Mouse (Mus musculus) heart, adult 2 months (tissue): Measurements from ENCODE around the gene Aunip. TPM values are rescaled to one million over a fixed set of nuclear protein-coding genes. Genes with fewer than 3 reads are reported as not detected.

Experiments
- DNase-seq, 2 experiments: peaks; one replicate each; pipeline ENCODE4 v3.0.0; 2021
- H3K27ac ChIP-seq: fragments of 200-600 bp; 2 replicates; pipeline ENCODE4 v1.8.1; 2022
- H3K27me3 ChIP-seq: fragments of 200-500 bp; 2 replicates; pipeline ENCODE4 v1.6.1; 2012; ENCODE audit warnings: mild to moderate bottlenecking, low read length, inconsistent platforms, mixed read lengths; ENCODE audit not compliant: control insufficient read depth, insufficient read depth
- H3K36me3 ChIP-seq: fragments of 200-500 bp; 2 replicates; pipeline ENCODE4 v1.6.1; 2012; ENCODE audit warnings: low read length, inconsistent platforms; ENCODE audit not compliant: control insufficient read depth, insufficient read depth
- H3K4me1 ChIP-seq: fragments of 200-500 bp; 2 replicates; pipeline ENCODE4 v1.6.1; 2011; ENCODE audit warnings: low read length; ENCODE audit not compliant: control insufficient read depth, insufficient read depth
- H3K4me3 ChIP-seq: fragments of 200-600 bp; 2 replicates; pipeline ENCODE4 v1.8.1; 2022
- H3K79me2 ChIP-seq: fragments of 200-500 bp; replicated peaks from 2 replicates; pipeline ENCODE4 v1.6.1; 2012; ENCODE audit warnings: mild to moderate bottlenecking, inconsistent platforms, low read length, moderate library complexity, mixed read lengths; ENCODE audit not compliant: control insufficient read depth, insufficient read depth
- H3K9ac ChIP-seq: fragments of 200-500 bp; 2 replicates; pipeline ENCODE4 v1.6.1; 2012; ENCODE audit warnings: low read depth, mild to moderate bottlenecking, control low read depth, inconsistent platforms, low read length, mixed read lengths
- CTCF ChIP-seq: fragments of 200-600 bp; IDR thresholded peaks from 2 replicates; pipeline ENCODE4 v1.8.1; 2022; ENCODE audit warnings: antibody characterized with exemption, mild to moderate bottlenecking, moderate library complexity
- EP300 ChIP-seq: fragments of 200-500 bp; IDR thresholded peaks from 2 replicates; pipeline ENCODE4 v1.6.1; 2011; ENCODE audit warnings: low read depth, low read length, control low read depth; ENCODE audit not compliant: insufficient read depth
- POLR2A ChIP-seq: fragments of 200-500 bp; IDR thresholded peaks from 2 replicates; pipeline ENCODE4 v1.6.1; 2011; ENCODE audit warnings: mild to moderate bottlenecking, low read depth, low read length, control low read depth; ENCODE audit not compliant: insufficient read depth
- WGBS: fragments of 180-500 bp; shearing (Covaris S2); methylation state at CpG from one replicate; pipeline ENCODE4 v1.1.7; 2018; 5-methylcytosine and 5-hydroxymethylcytosine counted together
- intact Hi-C: fragments of 180-260 bp; cut with DNase I; formaldehyde crosslinking; loops from one replicate; pipeline ENCODE4 v1.15.1; 2025
- polyA plus RNA-seq: library from polyadenylated mRNA; depleted of rRNA; stranded (reverse); fragments of >200 nt; gene quantifications from 2 replicates; pipeline ENCODE4 v1.2.3, GENCODE M21; 2012
- total RNA-seq, 2 experiments: library from RNA; stranded (reverse); gene quantifications; 2 replicates each; pipeline ENCODE4 v1.2.3; 2021

Aunip gene
- total and polyA plus RNA-seq, 3 experiments, result 0.18 TPM; not detected in 1

DNA sequence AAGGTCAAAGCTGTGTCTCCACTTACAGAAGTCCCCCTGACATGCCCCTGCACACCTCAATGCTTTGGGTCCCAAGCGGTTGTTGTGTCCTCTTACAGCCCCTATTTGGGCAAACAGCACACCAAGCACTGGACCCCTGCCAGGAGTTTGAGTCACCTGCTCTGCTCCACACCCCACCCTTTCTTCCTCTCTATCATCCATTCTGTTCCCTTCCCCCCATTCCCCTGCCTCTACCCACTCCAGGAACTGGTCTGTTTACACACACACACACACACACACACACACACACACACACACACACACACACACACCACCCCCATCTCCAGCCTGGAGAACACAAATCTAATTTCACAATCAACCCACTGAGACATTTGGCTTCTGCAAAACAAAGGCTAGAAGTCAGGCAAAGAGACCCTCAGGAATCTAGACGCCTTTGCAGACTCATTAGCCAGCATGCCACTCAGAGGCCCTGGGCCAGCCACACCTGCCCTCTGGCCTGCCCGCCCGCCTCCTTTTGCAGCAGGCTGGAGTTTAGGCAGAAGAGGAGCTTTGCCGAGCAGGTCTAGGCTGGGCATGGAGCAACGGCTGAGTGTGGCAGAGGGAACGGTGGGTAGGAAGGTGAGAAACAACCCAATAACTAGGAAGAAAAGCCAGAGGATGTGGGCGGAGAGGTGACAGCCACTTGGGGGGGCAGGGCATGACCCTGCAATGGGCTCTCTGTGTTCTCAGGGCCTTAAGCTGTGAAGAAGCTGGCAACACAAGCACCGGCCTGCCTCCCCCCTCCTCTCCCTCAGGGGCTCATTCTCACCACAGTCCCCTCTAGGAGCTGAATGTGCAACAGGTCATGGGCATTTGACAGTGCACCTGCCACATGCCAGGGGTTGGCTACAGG lies 36.3 kb downstream of the Aunip start:
- Histone ChIP-seq H3K4me3 (no peak overlapping the region), H3K36me3 (no peaks in the 10 kb centered on the region), H3K9ac (no peak overlapping the region), H3K4me1 (peaks cover 9% of the 10 kb centered on the region), H3K79me2 (no peaks in the 10 kb centered on the region), H3K27ac (no peak overlapping the region), H3K27me3 (no peaks in the 10 kb centered on the region)
- DNase-seq, result no peak
- 72% methylated on average over 9 of the region's 9 CpGs for WGBS
- TF ChIP-seq POLR2A (no peak), EP300 (no peak), CTCF (no peak)
- intact Hi-C loops, result loop anchor here (10.0 kb wide), 1 partner anchor 338 kb away; no protein-coding TSS in a partner anchor

DNA sequence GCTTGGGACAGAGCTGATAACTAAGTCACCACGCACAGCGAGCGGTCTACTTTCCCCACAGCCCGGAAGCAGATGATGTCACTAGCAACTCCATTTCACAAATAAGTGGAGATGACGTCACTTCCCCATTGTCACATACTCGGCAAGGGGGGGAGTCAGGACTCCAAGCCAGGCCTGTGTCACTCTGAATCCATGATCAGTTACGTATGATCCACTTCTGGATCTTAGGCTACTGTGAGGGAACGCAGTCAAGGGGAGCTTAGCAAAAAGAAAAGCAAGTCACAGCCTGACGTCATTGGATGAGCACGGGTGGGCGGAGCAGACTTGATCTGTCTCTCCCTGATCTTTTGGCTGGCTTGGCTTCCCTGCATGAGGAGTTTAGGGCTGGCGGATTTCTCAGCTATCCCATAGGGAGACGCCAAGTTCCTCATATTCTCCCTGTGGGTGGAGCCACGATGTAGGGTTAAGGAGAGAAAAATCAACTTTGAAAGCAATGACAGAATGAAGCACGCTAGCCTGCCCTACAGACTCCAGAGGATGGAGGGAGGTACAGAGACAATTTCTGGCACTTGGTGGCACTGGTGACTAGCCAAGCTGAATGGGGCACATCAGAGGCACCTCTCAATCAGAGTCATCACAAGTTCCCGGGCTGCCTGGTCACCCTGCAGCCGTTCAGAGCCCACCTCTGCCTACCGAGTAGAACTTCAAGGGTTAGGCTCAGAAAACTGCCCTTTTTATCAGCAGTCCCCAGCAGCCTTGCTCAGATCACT lies 37.6 kb downstream of the Aunip start:
- WGBS, result 37% methylated on average over 18 of the region's 18 CpGs
- H3K9ac ChIP-seq, result no peak overlapping the region
- no peak for TF ChIP-seq EP300
- TF ChIP-seq CTCF, result no peak
- TF ChIP-seq POLR2A, result no peak
- intact Hi-C loops, result loop anchor here (10.0 kb wide), 1 partner anchor 336 kb away; no protein-coding TSS in a partner anchor
- H3K27me3 ChIP-seq, result no peaks in the 10 kb centered on the region
- no peaks in the 10 kb centered on the region for H3K36me3 ChIP-seq
- no peak overlapping the region for H3K4me3 ChIP-seq
- DNase-seq, result peak; percentile 41 to 51
- H3K4me1 ChIP-seq, result peaks cover 10% of the 10 kb centered on the region
- H3K27ac ChIP-seq, result no peak overlapping the region
- no peaks in the 10 kb centered on the region for H3K79me2 ChIP-seq

DNA sequence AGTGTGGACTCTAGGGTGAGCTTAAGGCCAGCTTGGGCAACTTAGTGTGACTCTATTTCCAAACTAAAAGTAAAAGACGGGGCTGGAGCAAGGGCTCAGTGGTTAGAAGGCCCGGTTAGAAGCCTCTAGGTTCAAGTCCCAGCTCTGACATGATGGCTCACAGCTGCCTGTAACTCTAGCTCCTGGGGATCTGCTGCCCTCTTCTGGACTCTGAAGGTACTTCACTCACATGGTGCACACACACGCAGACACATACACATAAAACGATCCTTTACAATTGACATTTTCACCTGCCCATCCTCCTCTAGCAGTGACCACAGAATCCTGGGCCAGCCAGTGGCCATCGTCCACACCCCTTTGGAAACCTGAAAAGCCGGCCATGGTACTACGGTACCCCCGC lies 39.1 kb downstream of the Aunip start:
- Histone ChIP-seq H3K9ac (no peak overlapping the region), H3K79me2 (no peaks in the 10 kb centered on the region), H3K36me3 (no peaks in the 10 kb centered on the region), H3K4me1 (peaks cover 10% of the 10 kb centered on the region), H3K4me3 (no peak overlapping the region), H3K27ac (no peak overlapping the region), H3K27me3 (no peaks in the 10 kb centered on the region)
- 97% methylated on average over 8 of the region's 8 CpGs for WGBS
- TF ChIP-seq POLR2A (no peak), EP300 (no peak), CTCF (peak; percentile 49)
- DNase-seq, result no peak
- intact Hi-C loops, result loop anchor here (10.0 kb wide), 1 partner anchor 335 kb away; no protein-coding TSS in a partner anchor

DNA sequence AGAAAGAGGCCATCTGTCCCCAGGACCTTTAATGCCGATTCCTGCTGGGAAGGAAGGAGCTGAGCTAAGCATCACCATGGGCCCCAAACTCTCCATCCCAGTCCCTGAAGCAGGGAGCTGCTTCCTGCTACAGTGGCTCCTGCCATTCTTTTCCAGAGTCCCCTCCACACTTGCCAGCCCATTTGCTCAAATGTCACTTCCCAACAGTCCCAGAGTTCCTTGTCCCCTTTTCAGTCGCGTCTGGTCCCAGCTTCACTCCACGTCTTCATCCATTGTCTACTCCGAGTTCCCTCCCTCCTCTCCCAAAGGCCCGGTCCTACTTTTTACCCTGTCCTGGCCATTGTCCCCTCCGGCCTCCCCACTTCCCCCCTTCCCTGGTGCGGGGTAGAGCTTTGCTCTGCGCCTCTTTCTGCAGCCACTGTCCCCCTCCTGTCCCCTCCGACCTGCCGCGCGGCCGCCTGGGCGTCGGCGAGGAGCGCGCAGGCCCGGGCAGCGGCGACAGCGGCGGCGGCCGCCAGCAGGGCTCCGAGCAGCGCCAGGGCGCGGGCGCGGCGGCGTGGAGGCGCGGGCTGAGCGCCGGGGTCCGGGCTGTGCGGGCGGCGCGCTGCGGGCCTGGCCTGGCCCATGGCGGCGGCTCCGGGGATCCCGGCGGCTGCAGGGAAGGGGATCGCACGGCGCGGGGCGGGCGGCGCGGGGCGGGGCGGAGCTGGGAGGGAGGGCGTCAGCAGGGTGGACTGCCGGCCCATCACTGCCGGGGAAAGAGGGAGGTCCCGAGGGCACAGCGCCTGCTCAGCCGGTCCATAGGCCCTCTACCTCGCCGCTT lies 40.9 kb downstream of the Aunip start, which contains the start of gene Selenon:
Gene Selenon, minus strand, starts transcription at position 673 of the 823 bp plus-strand sequence.
- Histone ChIP-seq H3K9ac (peak within 1 kb of the TSS; percentile 91), H3K4me1 (peaks cover 10% of the 10 kb centered on the region), H3K27ac (peak within 1 kb of the TSS; percentile 65), H3K36me3 (no peaks in the 10 kb centered on the region), H3K27me3 (no peaks in the 10 kb centered on the region), H3K4me3 (peak within 1 kb of the TSS; percentile 67), H3K79me2 (no peaks in the 10 kb centered on the region)
- intact Hi-C loops, result no loop called here
- TF ChIP-seq CTCF (no peak), EP300 (no peak)
- peak; percentile 84 to 85 for DNase-seq
- 3% methylated on average over 62 of the region's 67 CpGs for WGBS

DNA sequence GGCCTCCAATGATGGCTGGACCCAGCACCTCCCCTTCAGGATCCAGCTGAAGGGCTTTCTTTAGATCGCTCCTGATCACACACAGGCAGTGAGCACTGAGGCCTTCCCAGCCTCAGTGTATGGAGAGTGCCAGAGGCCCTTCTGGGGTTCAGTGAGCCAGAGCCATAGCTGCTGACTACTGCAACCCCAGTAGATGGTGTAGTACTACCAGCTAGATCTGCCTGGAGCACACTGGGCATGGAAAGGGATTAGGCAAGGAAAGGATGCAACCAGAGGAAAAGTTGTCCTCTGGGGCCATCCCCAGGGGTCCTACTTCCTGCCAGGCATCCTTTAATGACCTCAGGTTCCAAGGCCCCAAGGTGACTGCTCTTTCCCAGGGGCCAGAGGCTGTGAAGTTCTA lies 42.8 kb downstream of the Aunip start:
- intact Hi-C loops, result no loop called here

More for the DNA sequence above, 42.8 kb downstream of the Aunip start:
- Histone ChIP-seq H3K9ac (no peak overlapping the region), H3K36me3 (no peaks in the 10 kb centered on the region), H3K4me1 (peaks cover 6% of the 10 kb centered on the region), H3K27ac (no peak overlapping the region), H3K4me3 (no peak overlapping the region), H3K27me3 (no peaks in the 10 kb centered on the region), H3K79me2 (no peaks in the 10 kb centered on the region)
- DNase-seq, result no peak
- 83% methylated on average over 1 of the region's 1 CpGs for WGBS
- TF ChIP-seq CTCF (peak; percentile 51), EP300 (no peak)
